Mouse (Mus musculus) midbrain, embryonic 11.5 days (tissue): Measurements from ENCODE around the gene Rnft1. TPM values are rescaled to one million over a fixed set of nuclear protein-coding genes. Genes with fewer than 3 reads are reported as not detected.
"Not testable (repeated sequence)": the region's sequence is repeated elsewhere in the genome, so short reads cannot be mapped to it uniquely, and the experiment has no call there.

ENCODE experiments used
- ATAC-seq: fragments of 200-750 bp; cut with Nextera tagmentation; 2 replicates; pipeline ENCODE4 v1.8.0; 2017; ENCODE audit warnings: moderate TSS enrichment, moderate library complexity; ENCODE audit not compliant: low FRiP score
- DNase-seq: peaks from one replicate; pipeline ENCODE4 v3.0.0; 2015; ENCODE audit warnings: low spot score; ENCODE audit errors: missing footprints
- H3K27ac ChIP-seq: fragments of 300-500 bp; sonication (generic); 2 replicates; pipeline ENCODE4 v1.5.1; 2014; ENCODE audit warnings: low read depth, low read length
- H3K27me3 ChIP-seq: fragments of 300-500 bp; sonication (generic); 2 replicates; pipeline ENCODE4 v1.6.1; 2014; ENCODE audit warnings: mild to moderate bottlenecking, low read length, moderate library complexity, mixed read lengths; ENCODE audit not compliant: control insufficient read depth, insufficient read depth
- H3K36me3 ChIP-seq: fragments of 300-500 bp; sonication (generic); 2 replicates; pipeline ENCODE4 v1.6.1; 2014; ENCODE audit warnings: mild to moderate bottlenecking, low read length, moderate library complexity, mixed read lengths; ENCODE audit not compliant: control insufficient read depth, insufficient read depth
- H3K4me1 ChIP-seq: fragments of 300-500 bp; sonication (generic); 2 replicates; pipeline ENCODE4 v1.6.1; 2014; ENCODE audit warnings: low read length; ENCODE audit not compliant: control insufficient read depth, insufficient read depth
- H3K4me2 ChIP-seq: fragments of 300-500 bp; sonication (generic); 2 replicates; pipeline ENCODE4 v1.6.1; 2014; ENCODE audit warnings: mild to moderate bottlenecking, moderate library complexity
- H3K4me3 ChIP-seq: fragments of 300-500 bp; sonication (generic); 2 replicates; pipeline ENCODE4 v1.5.1; 2014; ENCODE audit warnings: low read depth, low read length
- H3K9ac ChIP-seq: fragments of 300-500 bp; sonication (generic); 2 replicates; pipeline ENCODE4 v1.6.1; 2014; ENCODE audit warnings: low read length
- H3K9me3 ChIP-seq: fragments of 300-500 bp; sonication (generic); 2 replicates; pipeline ENCODE4 v1.6.1; 2016; ENCODE audit warnings: low read length; ENCODE audit not compliant: control insufficient read depth
- WGBS: fragments of 180-500 bp; shearing (Covaris S2); extraction: QIAGEN DNeasy Blood & Tissue Kit; methylation state at CpG from one replicate; pipeline ENCODE4 v1.1.7; 2014; 5-methylcytosine and 5-hydroxymethylcytosine counted together
- polyA plus RNA-seq: library from polyadenylated mRNA; unstranded; fragments of >200 nt; fragmentation: Nextera tagmentation; extraction: Ambion mirVana; gene quantifications from 2 replicates; pipeline ENCODE4 v1.2.1, GENCODE M21; 2014

The Rnft1 gene
- 23.7 and 25.1 TPM in 2 replicates for polyA plus RNA-seq

DNA sequence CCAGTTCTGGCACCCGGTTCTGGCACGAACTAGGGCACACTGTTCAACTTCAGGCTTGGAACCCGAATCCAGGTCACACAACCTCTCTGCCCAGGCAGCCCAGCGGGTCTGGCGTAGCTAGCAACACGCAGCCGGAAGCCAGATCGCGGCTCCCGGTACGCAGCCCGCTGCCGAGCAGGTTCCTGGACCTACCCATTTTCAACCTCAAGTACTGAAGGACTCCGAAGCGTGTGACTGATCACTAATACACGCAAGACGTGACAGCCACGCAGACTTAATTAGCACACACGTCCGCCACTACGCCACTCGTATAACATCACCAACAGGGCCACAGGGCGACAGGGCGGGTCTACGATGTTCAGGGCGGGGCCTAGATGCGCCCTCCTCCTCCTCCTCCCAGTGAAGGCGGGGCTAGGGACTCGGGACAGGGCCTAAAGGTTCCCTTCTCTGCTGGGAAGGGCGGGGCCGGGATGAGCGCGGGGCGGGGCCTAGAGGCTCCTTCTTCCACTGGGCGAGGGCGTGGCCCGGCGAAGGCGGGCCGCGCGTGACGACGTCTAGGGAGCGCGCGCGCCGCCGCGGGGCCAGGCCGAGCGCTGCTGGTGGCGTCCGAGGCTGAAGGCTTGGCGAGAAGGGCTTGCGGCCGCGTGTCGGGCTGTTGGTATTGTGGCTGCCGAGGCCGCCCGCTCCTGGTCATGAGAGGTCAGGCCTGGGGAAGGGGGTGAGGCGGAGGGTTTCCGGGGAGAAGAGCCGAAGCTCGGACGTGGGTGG lies at the start of gene Rnft1:
Gene Rnft1, plus strand, starts transcription at position 557 of the 768 bp plus-strand sequence.
- Histone ChIP-seq H3K9me3 (no peaks in the 10 kb centered on the region), H3K9ac (peak within 1 kb of the TSS; percentile 75), H3K27me3 (no peaks in the 10 kb centered on the region), H3K4me1 (peaks cover 7% of the 10 kb centered on the region), H3K36me3 (no peaks in the 10 kb centered on the region), H3K27ac (peak within 1 kb of the TSS; percentile 54), H3K4me2 (peak within 1 kb of the TSS; percentile 80), H3K4me3 (peak within 1 kb of the TSS; percentile 59)
- WGBS: under 1% methylated on average over 68 of the region's 68 CpGs
- peak; percentile 98 for ATAC-seq
- peak; percentile 100 for DNase-seq

DNA sequence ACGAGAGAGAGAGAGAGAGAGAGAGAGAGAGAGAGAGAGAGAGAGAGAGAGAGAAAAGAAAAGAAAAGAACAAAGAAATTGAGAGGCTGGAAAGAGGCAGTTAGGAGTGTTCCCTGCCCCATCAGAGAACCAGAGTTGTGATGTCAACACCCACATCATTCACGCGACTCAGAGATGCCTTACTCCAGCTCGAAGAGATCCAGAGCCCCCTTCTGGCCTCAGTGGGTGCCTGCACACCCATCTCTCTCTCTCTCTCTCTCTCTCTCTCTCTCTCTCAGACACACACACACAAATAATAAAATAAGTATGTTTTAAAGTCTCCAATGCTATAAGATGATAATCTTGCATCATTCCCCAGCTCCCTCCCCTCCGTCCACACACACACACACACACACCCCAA lies 47.6 kb upstream of the Rnft1 start:
- no peak for ATAC-seq
- Histone ChIP-seq H3K4me3 (no peak overlapping the region), H3K9ac (no peak overlapping the region), H3K4me1 (no peaks in the 10 kb centered on the region), H3K27me3 (no peaks in the 10 kb centered on the region), H3K36me3 (no peaks in the 10 kb centered on the region), H3K27ac (no peak overlapping the region), H3K4me2 (no peak overlapping the region), H3K9me3 (no peaks in the 10 kb centered on the region)
- DNase-seq: no peak
- WGBS: 25% methylated on average over 5 of the region's 5 CpGs

DNA sequence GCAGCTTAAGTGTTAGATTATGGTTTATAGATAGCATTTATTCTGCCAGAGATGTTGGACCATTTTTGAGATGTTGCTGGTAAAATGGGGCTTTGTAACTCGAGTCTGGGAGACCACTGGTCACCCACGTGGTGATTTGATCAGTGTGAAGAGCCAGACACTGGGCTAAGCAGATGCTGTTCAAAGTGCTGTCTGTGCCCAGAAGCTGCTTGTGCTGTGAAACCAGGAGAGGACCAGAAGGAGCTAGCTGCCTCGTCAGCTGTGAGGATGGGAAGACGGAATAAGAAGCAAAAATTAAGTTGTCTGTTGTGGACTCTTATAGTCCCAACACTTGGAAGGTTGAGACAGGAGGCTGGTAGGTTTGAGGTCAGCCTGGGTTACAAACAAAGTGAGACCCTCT lies 46.2 kb upstream of the Rnft1 start:
- ATAC-seq (no peak), DNase-seq (no peak)
- WGBS: 55% methylated on average over 4 of the region's 4 CpGs

DNA sequence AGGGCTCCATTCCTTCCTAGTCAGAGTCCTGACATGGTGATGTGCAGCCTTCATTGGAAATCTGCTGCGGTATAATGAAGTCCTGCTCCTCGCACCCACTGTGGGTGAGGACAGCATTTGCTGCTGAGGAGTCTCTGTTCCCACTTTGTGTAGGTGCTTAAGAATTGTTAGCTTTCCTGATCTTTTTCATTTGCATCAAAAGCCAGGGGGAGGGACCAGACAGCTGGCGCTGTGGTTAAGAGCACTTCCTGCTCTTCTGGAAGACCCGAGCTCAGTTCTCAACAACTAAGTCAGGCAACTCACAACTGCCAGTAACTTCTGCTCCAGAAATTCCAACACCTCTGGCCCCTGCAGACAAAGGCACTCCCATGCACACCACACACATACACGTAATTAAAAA lies 43.7 kb upstream of the Rnft1 start:
- WGBS: 73% methylated on average over 5 of the region's 5 CpGs
- Histone ChIP-seq H3K9ac (no peak overlapping the region), H3K27ac (no peak overlapping the region), H3K4me3 (no peak overlapping the region), H3K9me3 (no peaks in the 10 kb centered on the region), H3K27me3 (no peaks in the 10 kb centered on the region), H3K4me2 (no peak overlapping the region), H3K4me1 (no peaks in the 10 kb centered on the region), H3K36me3 (no peaks in the 10 kb centered on the region)
- ATAC-seq: no peak
- DNase-seq: no peak

More for the DNA sequence above, 46.2 kb upstream of the Rnft1 start:
- no peaks in the 10 kb centered on the region for H3K27me3 ChIP-seq
- H3K9ac ChIP-seq: no peak overlapping the region
- H3K36me3 ChIP-seq: no peaks in the 10 kb centered on the region
- no peaks in the 10 kb centered on the region for H3K4me1 ChIP-seq
- H3K27ac ChIP-seq: no peak overlapping the region
- H3K4me3 ChIP-seq: no peak overlapping the region
- no peak overlapping the region for H3K4me2 ChIP-seq
- no peaks in the 10 kb centered on the region for H3K9me3 ChIP-seq

DNA sequence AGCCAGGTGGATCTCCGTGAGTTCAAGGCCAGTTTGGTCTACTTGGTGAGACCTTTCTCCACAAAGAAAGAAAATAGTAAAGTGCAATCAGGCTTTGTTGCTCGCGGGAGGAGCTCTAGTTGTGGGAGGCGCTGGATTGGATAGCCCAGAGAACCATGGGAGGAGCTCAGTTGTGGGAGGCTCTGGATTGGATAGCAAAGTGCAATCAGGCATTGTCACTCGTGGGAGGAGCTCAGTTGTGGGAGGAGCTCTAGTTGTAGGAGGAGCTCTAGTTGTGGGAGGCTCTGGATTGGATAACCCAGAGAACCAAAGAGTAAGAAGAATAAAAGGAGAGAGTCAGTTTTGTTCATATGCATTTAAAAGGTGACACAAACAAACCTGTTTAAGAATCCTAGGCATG lies 30.5 kb upstream of the Rnft1 start:
- Histone ChIP-seq H3K9me3 (no peaks in the 10 kb centered on the region), H3K36me3 (no peaks in the 10 kb centered on the region), H3K27ac (no peak overlapping the region), H3K27me3 (no peaks in the 10 kb centered on the region), H3K9ac (no peak overlapping the region), H3K4me1 (no peaks in the 10 kb centered on the region), H3K4me3 (no peak overlapping the region), H3K4me2 (no peak overlapping the region)
- DNase-seq (no peak), ATAC-seq (no peak)
- 94% methylated on average over 5 of the region's 5 CpGs for WGBS

DNA sequence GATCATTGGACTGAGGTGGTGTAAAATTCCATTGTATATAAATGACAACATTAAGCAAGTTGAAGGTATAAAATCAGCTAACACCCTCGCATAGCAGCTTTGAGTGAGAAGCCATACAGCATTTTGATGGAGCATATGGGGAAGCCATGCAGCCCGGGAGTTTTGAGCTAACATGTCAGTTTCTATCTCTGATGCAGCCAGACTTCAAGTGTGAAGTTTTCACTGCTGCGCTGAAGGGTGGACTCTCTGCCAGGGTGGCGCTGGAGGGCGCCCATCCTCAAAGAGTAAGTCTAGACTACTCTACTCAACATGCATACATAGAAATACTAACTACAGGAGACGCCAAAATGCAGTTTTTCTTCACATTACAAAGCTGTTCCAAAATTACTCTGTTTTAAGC lies 26.9 kb upstream of the Rnft1 start:
- no peak for DNase-seq
- WGBS: 83% methylated on average over 6 of the region's 6 CpGs
- ATAC-seq: no peak

DNA sequence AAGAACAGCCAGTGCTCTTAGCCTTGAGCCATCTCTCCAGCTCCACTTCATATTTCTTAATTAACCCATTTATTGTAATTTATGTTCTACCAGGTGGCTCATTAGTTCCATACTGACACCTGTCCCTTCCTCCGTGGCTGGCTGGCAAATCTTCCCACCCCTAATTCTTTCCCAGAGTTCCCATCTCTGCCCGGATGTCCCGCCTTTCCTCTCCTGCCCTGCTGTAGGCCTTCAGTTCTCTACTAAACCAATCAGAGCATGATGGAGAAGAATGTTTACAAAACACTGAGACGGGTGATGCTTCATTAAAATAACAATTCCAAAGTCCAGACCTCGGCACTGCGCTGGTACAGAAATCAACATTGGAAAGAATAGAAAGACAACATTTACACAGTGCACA lies 25.6 kb upstream of the Rnft1 start:
- Histone ChIP-seq H3K27me3 (no peaks in the 10 kb centered on the region), H3K4me3 (no peak overlapping the region), H3K4me2 (no peak overlapping the region), H3K4me1 (no peaks in the 10 kb centered on the region), H3K9me3 (no peaks in the 10 kb centered on the region), H3K36me3 (no peaks in the 10 kb centered on the region), H3K9ac (no peak overlapping the region), H3K27ac (no peak overlapping the region)
- ATAC-seq (no peak), DNase-seq (no peak)
- 89% methylated on average over 6 of the region's 6 CpGs for WGBS

More for the DNA sequence above, 26.9 kb upstream of the Rnft1 start:
- H3K4me2 ChIP-seq: no peak overlapping the region
- H3K4me1 ChIP-seq: no peaks in the 10 kb centered on the region
- no peaks in the 10 kb centered on the region for H3K27me3 ChIP-seq
- H3K27ac ChIP-seq: no peak overlapping the region
- no peaks in the 10 kb centered on the region for H3K36me3 ChIP-seq
- no peak overlapping the region for H3K4me3 ChIP-seq
- H3K9me3 ChIP-seq: no peaks in the 10 kb centered on the region
- no peak overlapping the region for H3K9ac ChIP-seq

DNA sequence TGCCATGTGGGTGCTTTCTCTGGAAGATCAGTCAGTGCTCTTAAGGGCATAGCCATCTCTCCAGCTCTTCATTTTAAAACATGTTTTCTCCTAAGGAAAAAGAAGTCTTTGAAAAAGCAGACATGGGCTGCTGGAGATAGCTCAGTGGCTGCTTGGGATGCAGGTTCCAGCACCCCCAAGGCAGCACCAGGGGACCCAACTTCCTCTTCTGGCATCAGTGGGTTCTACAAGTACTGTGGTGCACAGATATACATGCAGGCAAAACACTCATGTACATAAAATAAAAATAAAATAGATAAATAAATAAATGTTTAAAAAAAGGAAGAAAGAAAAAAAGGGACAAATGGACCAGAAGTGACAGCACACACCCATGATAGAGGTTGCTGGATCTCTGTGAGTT lies 21.9 kb upstream of the Rnft1 start:
- Histone ChIP-seq H3K4me2 (no peak overlapping the region), H3K9me3 (no peaks in the 10 kb centered on the region), H3K27me3 (no peaks in the 10 kb centered on the region), H3K4me3 (no peak overlapping the region), H3K4me1 (no peaks in the 10 kb centered on the region), H3K36me3 (no peaks in the 10 kb centered on the region), H3K9ac (no peak overlapping the region), H3K27ac (no peak overlapping the region)
- ATAC-seq: no peak
- DNase-seq: no peak

DNA sequence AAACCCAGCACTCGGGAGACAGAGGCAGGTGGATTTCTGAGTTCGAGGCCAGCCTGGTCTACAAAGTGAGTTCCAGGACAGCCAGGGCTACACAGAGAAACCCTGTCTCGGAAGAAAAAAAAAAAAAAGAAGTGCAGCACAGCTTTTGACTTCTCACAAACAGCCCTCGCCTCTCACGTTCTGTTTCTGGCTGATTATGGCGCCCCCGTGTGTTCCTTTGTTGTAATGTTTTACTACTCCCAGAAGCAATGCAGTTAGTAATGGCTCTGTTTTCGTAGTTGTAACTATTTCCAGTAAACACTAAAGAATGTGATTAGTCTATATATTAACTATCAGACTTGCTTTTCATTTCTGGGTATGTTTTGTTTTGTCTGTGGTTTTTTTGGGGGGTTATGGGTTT lies 20.2 kb upstream of the Rnft1 start:
- peak; percentile 96 for DNase-seq
- H3K4me3 ChIP-seq, H3K36me3 ChIP-seq, H3K4me1 ChIP-seq, H3K4me2 ChIP-seq, ATAC-seq, H3K27ac ChIP-seq, H3K27me3 ChIP-seq, H3K9me3 ChIP-seq, H3K9ac ChIP-seq: not testable (repeated sequence)
- WGBS: 20% methylated on average over 8 of the region's 8 CpGs
